Mouse (Mus musculus) ovary, adult 2 months (tissue): ENCODE measurements around the gene Olfr142. TPM values are rescaled to one million over a fixed set of nuclear protein-coding genes. Genes with fewer than 3 reads are reported as not detected.

Source experiments
- polyA plus RNA-seq: library from polyadenylated mRNA; depleted of rRNA; stranded (reverse); fragments of >200 nt; gene quantifications from 2 replicates; pipeline ENCODE4 v1.2.3, GENCODE M21; 2012; rRNA removed

Olfr142 gene
- not detected in 2 replicates for polyA plus RNA-seq

DNA sequence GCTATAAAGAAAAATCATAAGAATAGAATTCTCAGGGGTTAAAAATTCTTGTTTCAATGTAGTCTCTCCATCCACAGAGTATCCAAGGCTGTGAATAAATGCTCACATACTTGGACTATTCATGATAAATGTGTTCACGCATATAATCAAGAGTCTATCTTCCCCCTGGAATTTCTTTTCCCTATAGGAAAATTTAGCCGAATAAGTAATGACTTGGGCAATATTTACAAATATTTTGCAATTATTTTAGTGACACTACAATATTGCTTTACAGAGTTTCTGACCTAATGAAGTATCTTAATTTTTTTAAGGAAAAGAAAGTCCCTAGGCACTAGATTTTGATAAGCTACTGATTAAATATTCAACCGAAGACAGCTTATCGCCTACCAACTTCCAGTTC is at the start of gene Olfr142:
Gene Olfr142 (minus strand): TSS at position 101 of the 400 bp plus-strand sequence.

DNA sequence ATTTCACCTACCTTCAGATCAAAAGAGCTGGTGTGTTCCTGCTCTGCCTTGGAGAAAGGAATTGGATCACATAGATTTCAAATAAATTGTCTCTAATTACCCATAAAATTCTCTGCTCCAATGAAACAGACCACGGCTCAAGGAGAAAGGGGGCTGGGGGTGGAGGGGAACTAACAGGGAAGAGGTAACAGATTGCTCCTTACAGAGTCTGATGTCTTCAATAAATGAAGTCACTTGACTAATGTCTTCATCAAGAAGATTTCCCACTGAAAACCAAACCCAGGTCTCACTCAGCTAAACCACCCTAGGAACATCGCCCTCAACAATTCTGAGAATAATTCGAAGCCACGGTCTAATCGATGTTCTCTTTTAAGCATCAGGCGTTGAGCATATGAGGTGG is 35.3 kb upstream of the Olfr142 start, which contains the start of gene Olfr1272:
Gene Olfr1272 (minus strand): TSS at position 101 of the 400 bp plus-strand sequence.

DNA sequence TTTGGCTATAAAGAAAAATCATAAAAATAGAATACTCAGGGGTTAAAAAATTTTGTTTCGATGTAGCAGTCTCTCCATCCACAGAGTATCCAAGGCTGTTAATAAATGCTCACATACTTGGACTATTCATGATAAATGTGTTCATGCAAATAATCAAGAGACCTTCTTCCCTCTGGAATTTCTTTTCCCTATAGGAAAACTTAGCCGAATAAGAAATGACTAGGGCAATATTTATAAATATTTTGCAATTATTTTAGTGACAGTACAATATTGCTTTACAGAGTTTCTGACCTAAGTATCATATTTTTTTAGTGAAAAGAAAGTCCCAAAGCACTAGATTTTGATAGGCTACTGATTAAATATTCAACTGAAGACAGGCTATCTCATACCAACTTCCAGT is 13.5 kb upstream of the Olfr142 start, which contains the start of gene Olfr1271:
Gene Olfr1271 (minus strand): TSS at position 101 of the 400 bp plus-strand sequence.

DNA sequence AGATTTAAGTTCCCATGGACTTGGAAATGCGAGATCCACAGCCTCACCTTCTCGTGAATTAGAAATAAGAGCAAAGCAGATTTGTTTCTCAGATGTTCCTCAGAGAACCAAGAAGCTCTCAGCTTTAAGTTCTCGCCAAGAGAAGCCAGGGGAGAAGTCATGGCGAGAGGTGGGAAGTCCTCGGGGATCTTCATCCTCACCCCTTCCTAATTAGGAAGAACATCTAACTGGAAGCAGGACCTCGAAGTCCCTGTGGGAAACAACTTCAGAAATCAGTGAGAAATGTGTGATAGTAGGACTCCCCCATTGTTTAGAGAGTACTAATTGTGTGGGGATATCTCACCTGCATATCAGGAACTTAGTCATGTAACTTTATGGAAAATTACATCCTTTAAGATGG is 33.0 kb downstream of the Olfr142 start, which contains the start of gene Olfr1506:
Gene Olfr1506 (minus strand): TSS at position 101 of the 400 bp plus-strand sequence.

Other genes starting within 250 kb of the Olfr142 start
- gene Olfr1263, start 245.5 kb downstream of the Olfr142 start, polyA plus RNA-seq: not detected in 2 replicates
- gene Olfr1264, start 232.0 kb downstream of the Olfr142 start, polyA plus RNA-seq: not detected in 2 replicates
- gene Olfr1265, start 222.3 kb downstream of the Olfr142 start, polyA plus RNA-seq: not detected in 2 replicates
- not detected in 2 replicates for gene Olfr140, start 194.0 kb downstream of the Olfr142 start, polyA plus RNA-seq
- not detected in 2 replicates for gene Olfr1269, start 136.2 kb downstream of the Olfr142 start, polyA plus RNA-seq
- not detected in 2 replicates for gene Olfr32, start 115.3 kb downstream of the Olfr142 start, polyA plus RNA-seq
- not detected in 2 replicates for gene Olfr1270, start 104.5 kb downstream of the Olfr142 start, polyA plus RNA-seq
- not detected in 2 replicates for gene Olfr1506, start 33.1 kb downstream of the Olfr142 start, polyA plus RNA-seq
- not detected in 2 replicates for gene Olfr1271, start 13.4 kb upstream of the Olfr142 start, polyA plus RNA-seq
- gene Olfr1272, start 35.2 kb upstream of the Olfr142 start, polyA plus RNA-seq: not detected in 2 replicates
- gene Gm13769, start 64.6 kb upstream of the Olfr142 start, polyA plus RNA-seq: not detected in 2 replicates
- not detected in 2 replicates for gene Olfr1274-ps, start 141.1 kb upstream of the Olfr142 start, polyA plus RNA-seq